Mouse (Mus musculus): ENCODE measurements around the gene Snap25. TPM values are rescaled to one million over a fixed set of nuclear protein-coding genes. Genes with fewer than 3 reads are reported as not detected.

Gene Snap25
- total RNA-seq, 1 experiment from 2014 or later: not detected

DNA sequence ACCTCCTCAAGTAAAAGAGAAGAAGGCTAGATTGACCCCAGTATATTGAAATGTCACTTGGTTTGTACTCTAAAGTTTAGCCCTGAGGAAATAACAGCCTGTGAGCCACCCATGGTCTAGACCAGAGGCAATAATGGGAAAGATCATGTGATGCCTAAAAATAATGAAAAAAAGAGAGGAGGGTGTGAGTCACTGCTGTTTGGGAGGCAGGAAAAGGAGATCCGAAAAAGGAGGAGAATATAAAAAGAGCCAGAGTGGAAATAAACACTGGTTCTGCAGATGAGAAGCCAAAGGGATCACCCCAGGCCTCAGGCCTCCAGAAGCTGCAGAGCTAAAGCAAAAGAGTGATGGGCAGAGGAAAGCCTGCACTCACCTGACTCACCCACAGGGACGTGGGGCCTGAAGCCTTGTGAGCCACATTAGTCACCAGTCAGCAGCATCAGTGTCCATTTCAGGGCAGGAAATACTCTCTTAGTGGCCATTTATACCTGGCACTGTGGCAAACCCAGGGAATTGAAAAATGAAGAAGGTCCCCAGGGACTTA, 85.7 kb downstream of the Snap25 start:
- ATAC-seq (replicated peaks; ENCODE audit: insufficient number of reproducible peaks, low FRiP score, low TSS enrichment, poor library complexity, severe bottlenecking): no peak

DNA sequence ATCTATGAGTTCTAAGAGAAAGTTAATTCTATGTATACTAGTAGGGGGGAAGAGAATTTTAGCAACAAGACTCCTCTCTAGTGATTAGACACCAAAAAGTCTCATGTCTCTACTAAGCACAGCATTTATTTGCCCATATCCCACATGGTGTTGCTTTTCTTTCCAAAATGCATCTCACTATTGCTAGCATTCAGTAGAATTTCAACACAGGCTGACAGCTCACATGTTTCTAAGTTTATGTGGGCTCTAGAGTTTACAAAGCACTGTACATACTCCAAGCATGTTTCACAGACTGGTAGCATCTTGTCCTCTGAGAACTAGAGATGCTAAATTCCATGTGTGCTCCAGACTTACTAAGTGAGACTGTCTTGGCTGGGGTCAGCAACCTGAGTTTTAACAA, 87.8 kb downstream of the Snap25 start:
- ATAC-seq (replicated peaks; ENCODE audit: insufficient number of reproducible peaks, low FRiP score, low TSS enrichment, poor library complexity, severe bottlenecking): no peak

DNA sequence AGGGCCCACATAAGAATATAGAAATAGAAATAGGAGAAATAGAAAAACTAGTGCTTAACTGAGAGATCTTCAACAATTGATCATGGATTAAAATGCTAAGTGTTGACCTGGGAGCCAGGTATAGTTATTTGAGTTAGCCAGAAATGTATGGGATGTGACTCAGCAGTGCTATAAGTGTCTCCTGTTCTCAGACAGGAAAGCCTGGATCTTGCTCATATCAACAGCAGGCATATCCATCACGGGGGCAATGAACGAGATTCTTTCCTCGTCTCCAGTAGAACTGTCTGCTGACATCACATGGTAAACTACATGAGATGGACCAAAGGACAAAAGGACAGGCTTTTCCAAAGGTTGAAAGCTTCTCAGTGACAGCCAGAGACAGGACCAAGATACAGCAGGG, 88.8 kb downstream of the Snap25 start:
- no peak for ATAC-seq (replicated peaks; ENCODE audit: insufficient number of reproducible peaks, low FRiP score, low TSS enrichment, poor library complexity, severe bottlenecking)

DNA sequence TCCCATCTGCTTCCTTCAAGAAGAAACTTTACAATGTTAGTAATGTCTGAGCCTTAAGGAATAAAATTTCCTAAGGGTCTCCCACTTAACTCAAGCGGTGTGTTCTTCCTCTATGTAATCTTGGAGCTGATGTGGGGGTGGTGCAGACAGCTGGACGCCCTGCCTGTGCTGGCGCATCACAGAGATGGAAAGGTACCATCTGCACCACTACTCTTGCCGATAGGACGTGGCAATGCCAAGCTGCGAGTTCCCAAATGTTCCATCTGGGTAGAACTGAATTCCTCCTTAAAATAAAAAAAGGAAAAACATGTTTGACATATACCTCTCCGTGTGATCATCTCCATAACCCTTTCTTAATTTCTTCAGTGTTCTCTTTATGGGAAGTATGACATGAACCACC, 89.9 kb downstream of the Snap25 start:
- no peak for ATAC-seq (replicated peaks; ENCODE audit: insufficient number of reproducible peaks, low FRiP score, low TSS enrichment, poor library complexity, severe bottlenecking)

DNA sequence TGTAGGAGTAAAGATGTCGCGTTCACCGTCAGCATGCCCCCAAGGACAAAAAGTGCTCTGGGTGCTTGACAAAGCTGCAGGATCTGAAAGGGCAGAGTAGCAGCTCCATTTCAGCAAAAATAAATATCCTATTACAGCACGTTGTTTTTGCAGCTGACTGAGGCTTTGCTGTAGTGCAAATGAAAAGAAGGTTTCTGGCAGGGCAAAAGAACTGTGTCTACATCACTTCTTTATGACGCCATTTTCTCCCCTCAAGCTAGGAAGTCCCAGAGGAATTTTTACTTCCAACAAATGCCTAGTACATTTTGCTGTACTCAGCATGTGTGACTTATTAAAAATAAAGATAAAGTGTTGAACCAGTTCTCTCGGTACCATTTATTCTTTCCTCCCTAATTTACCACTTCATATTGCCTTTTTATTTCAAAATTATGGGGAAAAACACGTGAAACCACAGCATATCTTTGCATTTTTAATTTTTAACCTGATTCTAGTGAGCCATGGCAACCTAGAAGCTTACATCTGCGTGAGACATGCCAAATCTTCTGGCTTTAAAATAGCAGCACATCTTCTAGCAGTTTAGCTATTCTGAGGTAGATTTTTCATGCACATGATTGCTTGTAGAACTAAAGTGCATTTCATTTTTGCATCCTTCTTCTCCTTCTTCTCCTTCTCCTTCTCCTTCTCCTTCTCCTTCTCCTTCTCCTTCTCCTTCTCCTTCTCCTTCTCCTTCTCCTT, 94.9 kb downstream of the Snap25 start:
- no peak for ATAC-seq (replicated peaks; ENCODE audit: insufficient number of reproducible peaks, low FRiP score, low TSS enrichment, poor library complexity, severe bottlenecking)

DNA sequence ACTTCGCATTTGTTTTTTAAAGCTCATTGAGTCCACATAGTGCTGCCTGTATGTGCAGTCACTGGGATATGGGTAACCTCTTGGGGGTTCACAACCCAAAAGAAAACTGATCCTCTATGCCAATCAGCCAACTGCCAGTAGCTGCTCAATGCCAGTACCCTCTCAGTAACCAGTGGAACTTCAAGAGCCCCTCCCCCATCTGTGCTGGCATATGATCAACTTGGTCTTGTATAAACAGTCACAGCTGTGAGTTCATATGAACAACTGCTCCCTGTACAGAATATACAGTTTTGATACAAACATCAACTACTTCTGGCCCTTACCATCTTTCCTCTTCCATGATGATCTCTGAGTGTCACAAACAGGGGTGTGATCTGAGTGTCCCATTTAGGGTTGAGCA, 98.1 kb downstream of the Snap25 start:
- no peak for ATAC-seq (replicated peaks; ENCODE audit: insufficient number of reproducible peaks, low FRiP score, low TSS enrichment, poor library complexity, severe bottlenecking)

DNA sequence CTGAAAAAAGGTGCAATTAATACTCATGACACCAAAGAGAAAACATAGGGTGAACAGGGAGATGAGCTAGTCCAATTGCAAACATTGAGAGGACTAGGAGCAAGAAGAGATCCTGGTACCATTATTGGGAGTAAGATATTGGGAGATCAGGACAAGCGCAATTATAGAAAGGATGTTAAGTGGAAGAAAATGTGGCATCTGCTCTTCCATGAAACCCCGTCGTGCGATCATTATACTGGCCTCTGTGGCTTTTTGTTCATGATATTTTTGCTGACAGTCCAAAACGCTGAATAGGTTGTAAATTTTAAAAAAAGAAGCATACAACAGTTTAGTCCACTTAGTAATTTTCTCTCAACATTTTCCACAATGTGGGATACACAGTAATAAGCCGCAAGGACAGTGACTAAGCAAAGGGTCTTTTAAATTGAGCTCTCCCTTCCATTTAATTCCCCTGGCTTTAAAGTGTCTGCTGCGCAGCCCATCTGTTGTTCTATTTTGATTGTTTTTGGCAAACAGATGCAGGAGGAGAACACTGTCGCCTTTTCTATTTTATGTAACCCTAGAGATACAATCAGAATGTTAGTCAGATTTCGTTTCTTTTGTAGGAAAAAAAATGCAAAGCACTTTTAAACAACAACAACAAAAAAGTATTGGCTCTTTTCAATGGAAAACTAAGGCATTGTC, 103.6 kb downstream of the Snap25 start:
- no peak for ATAC-seq (replicated peaks; ENCODE audit: insufficient number of reproducible peaks, low FRiP score, low TSS enrichment, poor library complexity, severe bottlenecking)

DNA sequence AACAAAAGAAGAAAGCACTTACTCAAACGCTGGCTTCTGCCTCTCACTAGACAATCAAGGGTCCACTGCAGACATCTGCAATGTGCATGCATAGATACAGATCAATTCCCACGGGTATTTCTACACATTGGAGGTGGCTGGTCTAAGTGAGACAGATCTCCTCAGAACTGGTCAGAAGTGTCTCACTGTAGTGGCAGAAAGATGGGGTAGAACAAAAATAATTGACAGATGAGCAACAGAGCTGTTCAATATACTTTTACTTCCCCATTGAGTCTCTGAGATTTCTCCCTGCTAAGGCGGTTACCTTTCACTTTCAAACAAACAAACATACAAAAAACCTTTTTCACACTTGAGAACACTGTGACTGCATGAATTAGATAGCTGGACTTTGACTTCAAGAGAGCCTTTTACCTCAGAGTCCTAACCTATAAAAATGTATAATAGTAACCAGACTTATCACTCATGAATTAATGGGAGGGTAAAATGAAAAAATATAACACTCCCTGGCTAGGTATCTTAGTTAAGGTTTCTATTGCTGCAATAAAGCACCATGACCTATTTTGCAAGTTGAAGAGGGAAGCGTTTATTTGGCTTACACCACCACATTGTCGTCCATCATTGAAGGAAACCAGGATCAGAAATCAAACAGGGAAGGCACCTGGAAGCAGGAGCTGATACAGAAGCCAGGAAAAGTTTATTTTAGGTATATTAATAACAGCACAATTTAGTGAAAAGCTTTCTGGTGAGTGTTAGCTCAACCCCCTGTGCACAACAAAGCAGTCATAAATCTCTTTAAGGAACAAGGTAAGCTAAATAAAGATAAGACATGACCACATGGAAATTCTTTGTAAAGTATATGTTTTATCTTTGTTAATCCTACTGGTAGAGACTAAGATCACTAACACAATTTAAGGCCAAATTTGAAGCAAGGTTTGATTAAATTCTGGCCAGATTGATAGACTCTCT, 110.8 kb downstream of the Snap25 start:
- no peak for ATAC-seq (replicated peaks; ENCODE audit: insufficient number of reproducible peaks, low FRiP score, low TSS enrichment, poor library complexity, severe bottlenecking)

DNA sequence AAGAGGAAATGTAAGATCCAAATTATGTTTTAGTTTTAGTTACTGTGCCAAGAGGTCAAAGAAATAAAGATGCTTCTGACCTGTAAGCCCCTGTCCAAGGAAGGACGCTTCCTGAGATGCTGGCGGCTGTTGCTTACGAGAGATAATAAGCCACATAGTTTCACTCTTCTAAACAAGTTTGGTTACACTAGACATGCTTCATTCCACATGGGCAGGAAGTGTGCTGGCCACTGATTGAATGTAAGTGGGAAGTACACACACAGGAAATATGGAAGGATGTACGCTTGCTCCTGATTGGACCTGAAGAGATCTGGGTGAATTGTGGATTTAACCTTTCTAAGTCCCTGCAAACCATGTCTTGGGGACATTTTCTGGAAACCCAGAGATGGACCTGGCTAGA, 114.4 kb downstream of the Snap25 start:
- ATAC-seq (replicated peaks; ENCODE audit: insufficient number of reproducible peaks, low FRiP score, low TSS enrichment, poor library complexity, severe bottlenecking): no peak

Other genes starting within 250 kb of the Snap25 start
- 0.38 to 0.64 TPM in 2 of 3 replicates, not detected in the other for gene Ankef1, start 211.5 kb upstream of the Snap25 start, total RNA-seq (2017)
- 13.4 to 63.0 TPM in 2 of 3 replicates, not detected in the other for gene AL731706.2, start 172.2 kb downstream of the Snap25 start, total RNA-seq (2017)
- gene Slx4ip, start 177.8 kb downstream of the Snap25 start, total RNA-seq (2017): 1.5 to 5.4 TPM (median 4.8 TPM) in 3 replicates
- 0.75 to 13.1 TPM (median 5.0 TPM) in 3 replicates for gene AL731706.1, start 177.9 kb downstream of the Snap25 start, total RNA-seq (2017)
- gene Mkks, start 177.9 kb downstream of the Snap25 start, total RNA-seq (2017): 7.8 to 10.7 TPM (median 8.8 TPM) in 3 replicates

All from monocyte, adult 5-6 weeks (primary cell).